Mouse (Mus musculus): ENCODE results near the gene Shprh. TPM values are rescaled to one million over a fixed set of nuclear protein-coding genes. Genes with fewer than 3 reads are reported as not detected.
"Not testable (repeated sequence)": the region's sequence is repeated elsewhere in the genome, so short reads cannot be mapped to it uniquely, and the experiment has no call there.

Gene Shprh
- total RNA-seq, 2 experiments from 2014 or later, result 10.1 to 13.8 TPM

GRCm38 (mm10) chr10:11248210-11248609 is 99.0 kb downstream of the Shprh start:
- no peak for DNase-seq

- DNase-seq, result no peak
Observed at GRCm38 (mm10) chr10:11250247-11250997, 101.2 kb downstream of the Shprh start.

GRCm38 (mm10) chr10:11253581-11253980 is 104.4 kb downstream of the Shprh start:
- DNase-seq, result not testable (repeated sequence)

- DNase-seq, result no peak
Observed at GRCm38 (mm10) chr10:11260119-11260518, 110.9 kb downstream of the Shprh start.

GRCm38 (mm10) chr10:11262292-11262691 is 113.1 kb downstream of the Shprh start:
- DNase-seq, result not testable (repeated sequence)

GRCm38 (mm10) chr10:11263795-11264194 is 114.6 kb downstream of the Shprh start:
- not testable (repeated sequence) for DNase-seq

Other genes with a start within 250 kb of the Shprh start
- under 1 TPM in 1 of 2 experiments, not detected in 1; 0.14 TPM for gene Grm1, start 67.1 kb upstream of the Shprh start, total RNA-seq (2021)
- gene Fbxo30, start 131.9 kb downstream of the Shprh start, total RNA-seq (2021), result 10 to 100 TPM; 13.0 to 17.3 TPM
- 10 to 100 TPM; 34.9 to 37.1 TPM for gene Epm2a, start 194.0 kb downstream of the Shprh start, total RNA-seq (2021)

All from gastrocnemius, postnatal 10 days (tissue).